Mouse (Mus musculus): ENCODE data around the gene Lrrc14b. TPM values are rescaled to one million over a fixed set of nuclear protein-coding genes. Genes with fewer than 3 reads are reported as not detected.

Gene Lrrc14b
- total RNA-seq, 1 experiment from 2014 or later, result 0.23 TPM

Other genes starting within 250 kb of the Lrrc14b start
- gene Slc9a3, start 242.5 kb downstream of the Lrrc14b start, total RNA-seq (2017), result not detected in 2 replicates
- 64.6 and 75.3 TPM in 2 replicates for gene Exoc3, start 155.3 kb downstream of the Lrrc14b start, total RNA-seq (2017)
- gene Ahrr, start 71.7 kb downstream of the Lrrc14b start, total RNA-seq (2017), result 0.12 TPM in 2 replicates
- 106 and 110 TPM in 2 replicates for gene Pdcd6, start 46.4 kb downstream of the Lrrc14b start, total RNA-seq (2017)
- gene Sdha, start 13.7 kb downstream of the Lrrc14b start, total RNA-seq (2017), result 248 and 251 TPM in 2 replicates
- 14.2 and 22.0 TPM in 2 replicates for gene Ccdc127, start 13.7 kb downstream of the Lrrc14b start, total RNA-seq (2017)
- gene Zfp72, start 26.8 kb upstream of the Lrrc14b start, total RNA-seq (2017), result 2.8 and 3.8 TPM in 2 replicates
- 29.0 and 29.6 TPM in 2 replicates for gene Ftl1-ps1, start 35.7 kb upstream of the Lrrc14b start, total RNA-seq (2017)
- 12.8 and 14.6 TPM in 2 replicates for gene Zfp825, start 130.0 kb upstream of the Lrrc14b start, total RNA-seq (2017)

Measured in neutrophil, adult 5-6 weeks (primary cell).